Mouse (Mus musculus): ENCODE results near the gene Shank1.

Shank1 gene

DNA sequence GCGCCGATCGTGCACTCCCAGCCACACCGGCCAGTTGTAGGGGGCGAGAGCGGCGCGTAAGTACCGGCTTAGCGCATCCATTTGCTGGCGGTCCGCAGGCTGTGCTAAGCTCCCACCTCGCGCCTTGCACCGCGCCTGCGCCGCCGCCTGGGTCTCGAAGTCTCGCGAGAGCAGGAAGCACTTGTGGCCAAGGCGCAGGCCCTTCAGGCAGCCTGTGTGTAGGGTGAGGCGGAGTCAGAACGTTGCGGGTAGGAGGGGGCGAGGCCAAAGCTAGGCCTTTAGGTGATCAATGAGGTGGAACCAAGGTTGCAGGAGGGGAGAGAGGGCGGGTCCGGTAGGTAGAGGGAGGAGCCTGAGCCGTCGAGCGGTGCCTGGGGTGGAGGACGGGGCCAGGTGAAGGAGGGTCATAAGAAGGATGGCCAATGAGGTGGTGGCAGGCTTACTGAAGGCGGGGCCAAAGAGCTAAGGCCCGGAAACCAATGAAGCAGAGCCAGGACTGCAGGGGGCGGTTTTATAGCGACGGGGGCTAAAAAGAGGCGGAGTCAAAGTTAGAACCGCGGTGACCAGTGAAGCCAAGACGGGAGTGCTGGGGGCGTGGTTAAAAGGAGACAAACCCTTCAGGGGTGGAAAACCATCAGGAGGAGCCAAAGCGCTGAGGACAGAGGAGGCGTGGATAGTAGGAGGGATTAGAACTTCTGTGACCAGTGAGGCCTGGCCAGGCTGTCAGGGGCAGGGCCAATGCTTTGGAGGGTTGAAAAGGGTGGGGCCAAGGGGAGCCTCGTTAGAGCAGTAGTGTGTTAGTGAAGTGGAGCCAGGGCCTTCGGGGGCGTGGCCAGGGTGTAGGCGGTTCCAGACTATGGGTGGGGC is 5.0 kb upstream of the Shank1 start:
- DNase-seq (ENCODE audit: low read depth): peak; percentile 99

DNA sequence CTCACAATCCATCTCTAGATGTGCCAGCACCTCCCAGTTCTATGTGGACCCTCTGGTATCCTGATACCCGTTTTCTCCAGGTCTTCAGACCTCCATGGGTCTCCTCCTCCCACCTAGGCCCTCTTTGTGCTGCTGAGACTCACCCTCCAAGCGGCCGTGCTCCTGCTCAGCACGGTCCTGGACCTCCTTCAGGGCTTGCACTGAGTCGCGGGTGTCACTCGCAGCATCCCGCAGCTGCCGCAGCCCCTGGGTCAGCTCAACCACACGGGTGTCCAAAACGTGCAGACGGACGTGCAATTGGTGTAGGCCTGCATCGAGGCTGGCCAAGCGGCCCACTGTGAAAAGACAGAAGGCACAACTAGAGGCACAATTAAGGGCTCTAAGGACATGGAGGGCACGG is 4.4 kb upstream of the Shank1 start:
- no peak for DNase-seq (ENCODE audit: low read depth)

DNA sequence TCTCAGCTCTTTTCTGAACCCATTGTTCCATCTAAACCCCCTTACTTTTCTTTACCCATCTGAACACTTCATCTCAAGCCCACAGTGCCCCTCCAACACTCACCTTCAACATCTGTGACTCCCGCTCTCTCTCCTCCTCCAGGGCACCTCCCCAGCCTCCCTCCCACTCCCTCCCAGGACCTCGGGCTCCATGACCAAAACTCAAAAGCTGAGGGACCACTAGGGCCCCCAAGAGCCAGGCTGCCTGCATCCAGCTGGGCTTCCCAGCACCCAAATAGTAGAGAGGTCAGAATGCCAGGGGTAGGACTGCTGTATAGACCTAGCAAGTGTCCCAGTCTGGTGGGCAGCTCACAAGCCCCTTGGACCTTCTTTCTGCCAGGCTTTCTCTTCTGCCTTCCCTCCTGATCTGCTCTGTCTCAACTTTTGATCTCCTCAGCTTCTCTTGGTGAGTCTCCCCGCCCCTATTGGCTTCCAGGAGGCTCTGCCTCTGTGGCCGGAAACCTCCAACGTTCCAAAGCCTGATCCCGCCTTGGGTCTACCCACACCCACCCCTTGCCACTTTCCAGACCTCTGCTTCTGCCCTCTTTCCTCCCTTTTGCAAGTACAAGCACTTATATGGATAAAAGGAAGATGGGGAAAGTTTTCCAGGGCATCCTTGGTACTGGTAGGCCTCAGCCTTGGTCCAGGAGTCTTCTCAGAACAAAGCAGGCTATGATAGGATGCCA is 3.4 kb upstream of the Shank1 start, which contains the start of gene Clec11a:
Gene Clec11a (minus strand): TSS at position 387 of the 725 bp plus-strand sequence.
- DNase-seq (ENCODE audit: low read depth): no peak

DNA sequence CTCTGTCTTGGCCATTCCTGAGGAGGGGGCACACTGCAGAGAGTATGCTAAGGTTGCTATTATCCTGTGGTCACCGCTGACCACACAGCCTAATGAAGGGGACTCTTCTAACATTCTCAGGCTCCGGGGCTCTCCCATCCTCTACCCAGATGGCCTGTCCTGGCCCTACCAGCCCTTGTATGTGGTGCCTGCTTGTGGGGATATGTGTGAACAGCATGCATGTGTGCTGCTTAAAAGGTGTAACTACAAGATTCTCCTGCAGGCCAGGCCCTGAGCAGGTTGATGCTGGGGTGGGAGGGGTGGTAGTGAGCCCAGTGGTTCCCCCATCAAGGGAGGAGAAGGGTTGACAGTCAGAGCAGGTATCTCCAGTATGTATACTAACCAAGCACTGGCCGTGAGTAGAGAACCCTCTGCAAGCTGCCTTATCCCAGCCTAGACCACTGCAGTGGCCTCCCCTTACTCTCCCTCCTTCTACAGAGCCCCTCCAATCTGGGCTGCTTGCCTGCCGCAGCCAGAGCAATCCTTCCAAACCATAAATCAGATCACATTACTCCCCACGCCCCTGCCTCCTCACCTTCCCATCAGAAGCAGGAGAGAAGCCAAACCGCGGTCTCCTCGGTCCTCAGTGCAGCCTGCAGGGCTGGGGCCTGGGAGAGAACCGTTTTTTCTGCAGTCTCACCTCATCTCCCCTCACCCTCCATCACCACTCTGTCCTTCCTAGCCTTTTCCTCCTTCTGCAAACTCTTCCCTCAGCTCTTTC is 2.6 kb upstream of the Shank1 start:
- DNase-seq (ENCODE audit: low read depth): peak; percentile 8

DNA sequence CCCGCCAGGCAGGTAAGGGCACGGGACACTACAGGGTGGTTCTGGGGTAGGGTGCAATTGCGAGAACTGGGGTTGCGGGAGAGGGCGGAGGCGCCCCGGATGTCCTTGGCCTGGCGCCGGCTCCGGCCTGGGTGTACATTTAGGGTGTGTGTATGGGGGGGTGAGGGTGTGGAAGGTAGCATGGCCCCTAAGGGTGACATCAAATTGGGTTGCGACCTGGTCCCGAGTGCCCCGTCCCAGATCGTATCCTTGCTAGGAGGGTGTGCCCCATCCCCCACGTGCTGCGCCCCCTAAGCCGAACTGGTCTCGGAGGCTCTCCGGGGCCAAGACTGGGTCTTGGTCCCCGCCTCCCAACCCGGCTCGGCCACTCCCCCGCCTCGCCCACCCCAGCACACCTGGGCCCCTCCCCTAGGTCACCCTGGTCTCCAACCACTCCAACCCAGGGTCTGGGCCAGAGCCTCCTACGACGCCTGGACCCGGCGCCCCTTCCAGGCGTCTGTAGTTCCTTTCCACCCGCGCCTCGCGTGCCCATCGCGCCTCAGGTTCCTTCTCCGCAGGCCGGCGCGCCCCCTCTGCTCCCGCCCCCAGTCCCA is 328 bp downstream of the Shank1 start:
- DNase-seq (ENCODE audit: low read depth): peak; percentile 34

DNA sequence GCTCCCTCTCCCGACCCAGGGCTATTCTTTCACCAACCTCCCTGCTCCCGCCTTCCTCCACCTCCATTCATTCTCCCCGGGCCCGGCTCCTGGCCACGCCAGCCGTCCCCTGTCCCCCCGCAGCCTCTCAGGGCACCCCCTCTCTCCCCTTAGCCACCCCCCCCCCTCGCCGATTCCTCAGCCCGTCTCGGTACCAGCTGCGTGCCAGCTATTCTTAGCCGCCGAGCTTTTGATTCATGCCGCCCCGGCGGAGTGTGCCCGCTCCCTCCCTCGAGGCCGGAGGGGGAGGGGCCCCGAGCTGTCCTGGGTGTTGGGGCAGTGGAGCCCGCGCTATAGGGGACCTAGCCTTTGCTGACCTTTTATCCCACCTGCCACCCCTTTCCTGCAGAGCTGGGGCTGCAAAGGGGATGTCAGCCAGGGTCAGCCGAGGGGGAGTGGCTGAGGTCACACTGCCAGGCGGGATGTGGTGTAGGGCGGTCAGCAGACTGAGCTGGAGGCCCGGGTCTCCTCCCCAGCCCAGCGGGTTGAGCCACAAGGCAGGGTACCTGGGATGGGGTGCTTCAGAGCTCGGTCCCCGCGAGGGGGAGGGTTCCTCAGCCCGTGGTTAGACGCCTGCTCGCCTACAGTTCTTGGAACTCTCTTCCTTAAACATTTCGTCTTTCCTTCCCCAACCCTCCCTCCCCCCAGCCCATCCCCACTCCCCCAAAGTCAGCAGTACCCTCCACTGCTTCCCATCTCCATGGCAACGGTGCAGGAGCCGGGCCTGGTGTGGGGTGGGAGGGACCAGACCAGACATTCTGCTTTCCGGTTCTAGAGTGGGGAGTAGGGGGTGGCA is 1.0 kb downstream of the Shank1 start:
- DNase-seq (ENCODE audit: low read depth): peak; percentile 20

DNA sequence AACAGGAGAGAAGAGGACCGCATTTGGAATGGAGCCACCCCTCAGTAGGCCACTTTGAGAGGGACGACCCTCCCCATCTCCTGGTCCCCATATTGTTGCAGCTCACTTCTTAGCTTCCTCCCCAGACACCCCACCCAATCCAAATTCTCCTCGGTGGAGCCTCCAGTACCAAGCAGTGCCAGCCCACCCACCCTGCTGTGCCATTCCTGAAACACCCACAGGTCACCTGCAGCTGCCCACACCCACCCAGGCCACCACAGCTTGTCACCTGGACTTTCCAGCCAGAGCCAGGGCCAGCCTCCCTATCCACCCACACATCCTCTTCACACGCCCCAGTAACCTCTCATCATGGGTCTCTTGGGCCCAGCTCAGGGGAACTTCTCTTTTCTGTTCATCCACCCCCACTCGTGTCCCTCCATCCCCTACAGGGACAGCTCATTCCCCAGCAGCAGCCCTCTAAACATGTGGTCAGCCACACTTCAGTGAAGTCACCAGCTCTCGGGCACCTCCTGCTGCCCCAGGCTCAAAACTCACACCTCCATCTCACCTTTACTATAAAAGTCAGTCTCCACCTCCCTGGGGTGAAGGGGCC is 1.8 kb downstream of the Shank1 start:
- peak; percentile 19 for DNase-seq (ENCODE audit: low read depth)

DNA sequence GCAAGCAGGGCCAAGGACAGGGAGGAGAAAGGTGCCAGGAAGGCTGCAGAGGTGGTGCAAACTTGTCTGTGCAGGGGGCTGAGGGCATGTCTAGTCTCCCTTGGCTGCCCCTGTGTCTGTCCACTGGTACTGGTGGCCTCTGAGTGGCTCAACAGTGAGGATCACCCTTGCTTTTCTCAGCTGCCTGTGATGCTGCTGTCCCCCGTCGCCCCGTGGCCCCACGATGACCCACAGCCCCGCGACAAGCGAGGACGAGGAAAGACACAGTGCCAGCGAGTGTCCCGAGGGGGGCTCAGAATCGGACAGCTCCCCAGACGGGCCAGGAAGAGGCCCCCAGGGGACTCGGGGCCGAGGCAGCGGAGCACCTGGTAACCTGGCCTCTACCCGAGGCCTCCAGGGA is 2.4 kb downstream of the Shank1 start:
- DNase-seq (ENCODE audit: low read depth): no peak

DNA sequence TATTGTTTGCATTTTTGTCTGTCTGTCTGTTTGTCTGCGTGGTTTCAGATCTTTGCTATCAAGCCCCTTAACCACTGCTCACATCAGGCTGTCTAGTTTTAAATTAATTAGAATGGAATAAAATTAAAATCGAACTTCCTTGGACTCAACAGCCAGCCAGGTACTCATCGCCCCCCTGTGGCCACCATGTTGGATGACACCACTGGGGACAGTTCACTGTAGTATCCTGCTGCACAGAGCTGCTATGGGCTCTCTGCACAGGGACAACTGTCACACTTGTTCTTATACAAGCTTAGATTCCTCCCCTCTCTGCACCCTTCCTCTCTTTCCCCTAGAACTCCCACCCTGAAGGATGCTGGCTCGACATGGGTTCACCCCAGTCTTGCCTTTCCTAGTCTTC is 7.9 kb downstream of the Shank1 start:
- peak; percentile 54 for DNase-seq (ENCODE audit: low read depth)

DNA sequence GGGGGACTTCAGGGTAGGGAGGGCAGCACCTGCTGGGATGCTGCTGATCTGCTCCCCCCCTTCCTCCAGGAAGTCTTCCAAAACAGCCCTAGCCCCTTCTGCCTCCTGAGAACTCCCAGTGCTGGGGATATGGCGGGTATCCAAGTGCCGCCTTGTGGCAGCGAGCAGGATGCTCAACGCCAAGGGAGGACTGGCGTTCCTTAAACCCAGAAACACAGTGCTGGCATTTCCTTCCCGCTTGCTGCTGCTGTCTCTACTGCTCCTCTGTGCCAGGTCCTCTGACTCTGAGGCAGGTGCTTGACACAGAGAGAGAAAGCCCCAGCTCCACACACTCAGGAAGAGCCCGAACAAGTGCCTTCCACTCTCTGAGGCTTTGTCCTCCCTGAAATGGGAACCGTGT is 10.8 kb downstream of the Shank1 start:
- DNase-seq (ENCODE audit: low read depth): no peak

DNA sequence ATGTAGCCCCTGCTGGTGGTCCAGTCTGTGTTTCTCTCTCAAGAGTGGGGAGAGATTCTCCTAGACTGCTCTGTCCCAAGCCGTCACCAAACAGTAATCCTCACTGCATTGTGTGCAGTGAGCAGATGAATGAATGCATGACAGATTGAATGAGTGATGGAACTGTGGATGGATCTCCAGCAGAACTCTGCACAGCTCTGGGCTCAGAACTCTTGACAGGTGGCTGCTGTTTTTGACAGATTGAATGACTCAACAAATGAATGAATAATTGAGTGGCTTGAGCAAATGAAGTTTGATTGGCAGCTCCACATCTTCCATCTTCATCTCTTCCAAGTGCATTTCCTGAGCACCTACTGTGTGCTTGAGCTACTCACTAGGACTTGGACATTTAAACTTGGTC is 12.2 kb downstream of the Shank1 start:
- DNase-seq (ENCODE audit: low read depth): no peak

DNA sequence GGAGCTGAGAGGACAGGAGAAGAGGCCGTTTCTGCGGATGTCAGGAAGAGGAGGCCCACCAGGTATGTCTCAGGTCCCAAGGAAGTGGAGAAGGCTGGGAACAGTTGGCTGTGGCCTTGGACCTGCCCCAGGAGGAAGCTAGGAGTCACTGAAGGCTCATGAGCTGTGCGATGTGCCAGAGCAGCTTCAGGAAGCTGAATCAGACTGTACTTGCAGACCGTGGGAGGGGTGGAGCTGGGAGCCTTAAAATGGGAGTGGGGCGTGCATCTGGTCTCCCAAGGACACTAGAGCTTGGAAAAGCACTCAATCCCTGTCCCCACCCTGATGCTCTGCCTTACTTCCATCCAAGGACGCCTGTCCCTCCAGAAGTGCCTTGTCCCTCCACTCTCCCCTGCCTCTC is 16.6 kb downstream of the Shank1 start:
- no peak for DNase-seq (ENCODE audit: low read depth)

DNA sequence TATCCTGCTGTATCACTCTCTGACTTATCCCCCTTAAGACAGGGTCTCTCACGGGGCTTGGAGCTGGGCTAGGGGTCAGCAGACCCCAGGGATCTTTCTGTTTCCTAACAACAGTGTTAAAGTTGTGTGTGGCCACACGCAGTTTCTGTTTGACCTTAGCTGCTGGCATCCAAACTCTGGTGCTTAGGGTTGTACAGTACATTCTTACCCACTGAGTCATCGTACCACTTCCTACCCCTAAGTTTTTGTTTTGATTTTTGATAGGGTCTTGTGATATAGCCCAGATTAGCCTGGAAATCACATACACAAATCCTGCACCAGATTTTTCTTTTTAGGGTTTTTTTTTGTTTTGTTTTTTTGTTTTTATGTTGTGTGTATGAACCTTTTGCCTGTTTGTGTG is 22.3 kb downstream of the Shank1 start:
- no peak for DNase-seq (ENCODE audit: low read depth)

DNA sequence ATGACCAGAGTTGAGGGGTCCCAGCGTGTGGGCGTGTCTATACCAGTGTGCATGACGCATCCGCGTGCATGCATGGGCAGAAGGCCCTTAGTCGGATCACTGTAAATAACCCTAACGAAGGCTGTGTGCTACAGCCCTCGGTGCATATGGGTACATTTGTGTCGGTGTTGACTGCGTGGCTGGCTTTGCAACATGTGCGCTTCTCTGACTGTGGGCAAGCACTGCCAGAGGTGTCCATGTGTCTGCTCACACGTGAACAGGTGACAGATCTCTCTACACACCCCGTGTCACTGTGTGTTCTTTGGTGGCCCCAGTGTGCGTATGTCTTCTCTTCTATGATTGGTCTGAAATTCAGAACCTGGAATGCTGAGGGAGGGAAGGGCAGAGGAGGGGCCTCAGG is 24.1 kb downstream of the Shank1 start:
- DNase-seq (ENCODE audit: low read depth): no peak

DNA sequence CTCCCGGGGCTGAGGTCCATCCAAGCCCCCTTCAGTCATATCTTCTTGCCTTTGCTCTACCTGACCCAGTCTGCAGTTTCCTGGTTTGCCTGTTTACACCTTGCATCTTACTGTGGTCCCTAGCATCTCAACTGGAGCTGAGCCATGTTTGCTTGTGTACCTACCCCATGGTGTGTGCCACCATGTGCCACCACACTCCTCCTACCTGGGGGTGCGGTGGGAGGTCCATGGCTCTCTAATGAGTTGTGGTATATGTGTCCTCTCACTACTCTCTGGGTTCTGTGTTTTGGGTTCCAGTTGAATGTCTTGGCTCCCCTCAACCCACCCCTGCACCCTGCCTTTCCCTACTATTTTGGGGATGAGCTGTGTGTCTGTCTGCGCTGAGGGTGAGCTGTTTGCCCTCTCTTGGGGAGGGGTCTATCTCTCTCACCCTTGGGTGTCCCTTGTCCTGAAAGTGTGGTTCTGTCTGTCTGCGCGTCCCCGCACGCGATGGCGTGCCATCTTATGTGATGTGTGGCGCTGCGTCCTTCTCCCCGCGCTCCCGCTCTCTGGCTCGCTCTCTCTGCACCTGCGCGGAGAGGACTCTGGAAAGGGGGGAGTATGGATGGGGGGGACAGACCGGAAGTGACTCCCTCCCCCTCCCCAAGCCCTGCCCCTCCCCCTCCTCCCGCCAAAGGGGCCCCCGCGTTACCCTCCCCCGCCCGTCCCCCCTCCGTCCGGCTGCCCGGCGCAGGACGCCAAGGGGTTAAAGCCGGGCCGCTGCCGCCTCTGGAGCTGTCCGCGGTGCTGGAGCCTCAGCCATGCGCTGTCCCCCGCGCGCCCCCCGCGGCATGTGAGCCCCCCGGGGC is 25.2 kb downstream of the Shank1 start:
- DNase-seq (ENCODE audit: low read depth): no peak

DNA sequence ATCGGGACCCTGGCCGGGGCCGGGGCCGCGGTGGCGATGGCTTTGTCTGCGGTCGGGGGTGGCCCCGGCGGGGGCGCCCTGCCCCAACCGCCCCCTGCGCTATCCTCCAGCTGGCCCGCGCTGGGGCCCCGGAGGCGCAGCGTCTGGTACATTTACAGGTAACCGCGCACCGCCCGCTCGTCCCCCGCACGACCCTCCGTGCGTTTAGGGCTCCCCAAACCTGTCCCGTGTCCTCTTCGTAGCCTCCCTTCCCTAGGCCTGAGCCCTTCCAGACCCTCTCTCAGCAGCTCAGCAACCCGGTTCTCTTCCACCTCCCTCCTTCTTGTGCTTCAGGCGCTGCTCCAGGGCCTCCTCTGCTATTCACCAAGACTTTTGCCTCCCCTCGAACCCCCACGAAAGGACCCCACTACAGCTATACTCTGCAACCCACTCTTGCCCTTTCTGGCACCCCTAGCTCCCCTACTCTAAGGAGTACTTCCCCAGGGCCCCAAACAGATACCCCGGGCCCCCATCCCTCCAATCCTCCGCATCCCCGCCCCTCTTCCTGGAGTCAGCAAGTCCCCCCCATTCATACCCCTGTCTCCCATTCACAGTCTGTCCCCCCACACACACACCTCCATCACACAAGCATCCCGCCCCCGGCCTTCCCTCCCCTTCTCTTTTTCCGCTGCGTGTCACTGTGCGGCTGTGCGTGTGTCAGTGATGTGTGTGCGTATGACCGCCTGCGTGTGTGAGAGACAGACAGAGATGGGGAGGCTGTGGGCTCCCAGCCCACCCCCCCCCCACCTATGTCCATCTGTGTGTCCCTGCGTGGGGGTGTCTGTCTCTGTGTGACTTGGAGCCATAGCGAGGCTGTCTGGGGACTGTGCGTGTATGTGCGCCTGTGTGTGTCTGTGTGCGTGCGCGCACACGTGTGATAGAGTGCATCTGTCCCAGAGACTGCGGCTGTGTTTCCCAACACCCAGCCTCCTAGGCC is 26.3 kb downstream of the Shank1 start:
- DNase-seq (ENCODE audit: low read depth): no peak

DNA sequence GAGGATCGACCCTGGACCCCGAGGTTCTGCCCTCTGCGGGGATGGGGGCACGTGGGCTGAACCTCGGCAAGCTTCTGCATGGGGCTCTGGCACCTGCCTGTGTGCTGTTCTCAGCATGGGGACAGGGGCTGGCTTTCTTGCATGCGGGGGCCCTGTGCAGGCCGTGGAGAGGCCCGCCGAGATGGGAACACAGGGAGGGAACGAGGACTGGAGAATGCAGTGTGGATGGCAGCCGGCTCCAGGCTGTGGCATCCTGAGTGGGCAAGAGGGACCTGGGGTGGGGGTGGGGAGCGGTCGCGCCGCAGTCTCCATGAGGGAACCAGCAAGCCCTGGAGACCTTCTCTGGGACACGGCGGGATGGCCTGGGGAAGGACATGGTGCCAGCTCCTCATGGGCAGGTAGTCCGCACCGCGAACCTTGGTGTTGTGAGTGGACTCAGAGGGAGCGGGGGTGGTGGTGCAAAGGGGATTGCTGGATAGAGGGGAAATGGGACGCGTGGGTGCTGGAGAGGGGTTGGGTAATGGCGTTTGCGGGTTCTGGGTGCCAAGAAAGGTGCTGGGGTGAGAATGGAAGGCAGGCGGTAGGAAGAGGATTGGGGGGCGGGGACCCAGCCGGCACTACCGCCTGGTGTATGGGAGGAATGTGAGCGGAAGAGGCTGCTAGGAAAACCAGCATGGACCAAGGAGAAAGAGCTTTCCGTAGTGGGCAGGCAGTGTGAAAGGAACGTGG is 27.2 kb downstream of the Shank1 start:
- no peak for DNase-seq (ENCODE audit: low read depth)

DNA sequence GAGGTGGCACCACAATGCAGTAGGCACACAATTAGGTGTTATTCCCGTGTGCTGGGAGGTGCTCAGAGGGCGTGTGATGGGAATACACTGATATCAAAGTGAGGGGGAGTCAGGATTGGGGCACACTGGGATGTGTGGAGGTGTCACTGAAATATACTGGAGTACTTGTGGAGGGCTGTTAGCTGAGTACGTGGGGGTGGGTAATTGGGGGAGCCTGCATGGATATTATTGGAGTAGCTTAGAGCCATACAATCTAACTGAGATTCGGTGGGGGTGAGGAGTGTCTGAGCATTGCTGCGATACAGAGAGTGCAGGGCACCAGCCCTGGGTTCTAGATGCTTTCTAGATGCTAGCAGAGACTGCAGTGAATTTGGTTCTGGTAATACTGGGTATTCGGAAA is 30.2 kb downstream of the Shank1 start:
- no peak for DNase-seq (ENCODE audit: low read depth)
